Mouse (Mus musculus) CH12.LX (cell line): ENCODE measurements around the gene Sgpp2. TPM values are rescaled to one million over a fixed set of nuclear protein-coding genes. Genes with fewer than 3 reads are reported as not detected.
A peak's percentile ranks its signal among the peaks of the same experiment; 100 is the strongest.

Experiments used
- DNase-seq: peaks from one replicate; pipeline ENCODE4 v3.0.0-alpha.2; 2013; ENCODE audit errors: extremely low read depth
- H3K27ac ChIP-seq: 2 replicates; pipeline ENCODE4 v1.5.1; 2012; ENCODE audit warnings: low read depth, mild to moderate bottlenecking, control low read depth, moderate library complexity; ENCODE audit not compliant: insufficient read depth
- H3K27me3 ChIP-seq: replicated peaks from 2 replicates; pipeline ENCODE3; 2012; ENCODE audit warnings: inconsistent platforms
- H3K36me3 ChIP-seq, 2 experiments: replicated peaks in 1 of 2; 2 replicates each; pipeline versions ENCODE3 to v1.6.1; 2012; ENCODE audit warnings: inconsistent platforms in 1 of 2, low read length in 1 of 2, mild to moderate bottlenecking in 1 of 2, mixed read lengths in 1 of 2, moderate library complexity in 1 of 2; ENCODE audit not compliant: control insufficient read depth in 1 of 2, insufficient read depth in 1 of 2
- H3K4me1 ChIP-seq, 2 experiments: 2 replicates each; pipeline ENCODE4 v1.6.1; 2012; ENCODE audit warnings: inconsistent platforms in 1 of 2, moderate library complexity in 1 of 2; ENCODE audit not compliant: insufficient read depth in 2 of 2, control insufficient read depth in 1 of 2
- H3K4me2 ChIP-seq: 2 replicates; pipeline ENCODE4 v1.6.1; 2012; ENCODE audit warnings: low read depth, mild to moderate bottlenecking, control low read depth; ENCODE audit not compliant: poor library complexity, insufficient read depth, severe bottlenecking
- H3K4me3 ChIP-seq, 3 experiments: fragments of 150-350 bp in 1 of 3; sonication (generic) in 1 of 3; replicated peaks in 1 of 3; 2 replicates each; pipeline versions ENCODE3 to v1.5.1; 2011 to 2012; ENCODE audit warnings: low read depth in 2 of 3, low read length in 2 of 3, mild to moderate bottlenecking in 2 of 3, moderate library complexity in 2 of 3, control low read depth in 1 of 3, improper control_type of control experiment in 1 of 3, inconsistent platforms in 1 of 3, mixed read lengths in 1 of 3; ENCODE audit not compliant: poor library complexity in 1 of 3
- H3K79me2 ChIP-seq: replicated peaks from 2 replicates; pipeline ENCODE4 v1.6.1; 2012; ENCODE audit warnings: mild to moderate bottlenecking, moderate library complexity; ENCODE audit not compliant: control insufficient read depth, poor library complexity, insufficient read depth, severe bottlenecking; ENCODE audit errors: extremely low read depth
- H3K9ac ChIP-seq: 2 replicates; pipeline ENCODE4 v1.6.1; 2012; ENCODE audit warnings: low read depth, mild to moderate bottlenecking, control low read depth, moderate library complexity; ENCODE audit not compliant: insufficient read depth
- H3K9me3 ChIP-seq: replicated peaks from 2 replicates; pipeline ENCODE3; 2012; ENCODE audit warnings: low read length, inconsistent platforms, mixed read lengths
- CHD1 ChIP-seq: IDR thresholded peaks from 2 replicates; pipeline ENCODE4 v1.6.1; 2012; ENCODE audit warnings: low read depth, low read length, improper control_type of control experiment, inconsistent platforms
- CHD2 ChIP-seq: IDR thresholded peaks from 2 replicates; pipeline ENCODE4 v1.6.1; 2011; ENCODE audit warnings: low read length, improper control_type of control experiment
- EP300 ChIP-seq: IDR thresholded peaks from 2 replicates; pipeline ENCODE4 v1.6.1; 2011; ENCODE audit warnings: low read length, improper control_type of control experiment
- ETS1 ChIP-seq: conservative IDR thresholded peaks from 2 replicates; pipeline ENCODE4 v1.6.1; 2012; ENCODE audit warnings: low read depth, mild to moderate bottlenecking, inconsistent platforms, low read length, improper control_type of control experiment, moderate library complexity
- IRF4 ChIP-seq: IDR thresholded peaks from 2 replicates; pipeline ENCODE4 v1.6.1; 2014; ENCODE audit warnings: low read depth, mild to moderate bottlenecking, inconsistent platforms, low read length, improper control_type of control experiment
- KAT2A ChIP-seq: IDR thresholded peaks from 2 replicates; pipeline ENCODE4 v1.6.1; 2012; ENCODE audit warnings: low read length, improper control_type of control experiment, inconsistent platforms; ENCODE audit not compliant: insufficient replicate concordance
- MAFK ChIP-seq: IDR thresholded peaks from 2 replicates; pipeline ENCODE4 v1.6.1; 2011; ENCODE audit warnings: low read length, improper control_type of control experiment; ENCODE audit not compliant: insufficient replicate concordance
- MAX ChIP-seq: IDR thresholded peaks from 2 replicates; pipeline ENCODE4 v1.6.1; 2011; ENCODE audit warnings: low read length, improper control_type of control experiment
- MEF2A ChIP-seq: IDR thresholded peaks from 2 replicates; pipeline ENCODE4 v1.6.1; 2014; ENCODE audit warnings: low read depth, mild to moderate bottlenecking, inconsistent platforms, low read length, improper control_type of control experiment, borderline replicate concordance
- MYC ChIP-seq: IDR thresholded peaks from 2 replicates; pipeline ENCODE4 v1.6.1; 2011; ENCODE audit warnings: low read depth, mild to moderate bottlenecking, improper control_type of control experiment, low read length
- NELFE ChIP-seq: IDR thresholded peaks from 2 replicates; pipeline ENCODE4 v1.6.1; 2011; ENCODE audit warnings: low read depth, low read length, improper control_type of control experiment
- PAX5 ChIP-seq: IDR thresholded peaks from 2 replicates; pipeline ENCODE4 v1.6.1; 2012; ENCODE audit warnings: low read length, inconsistent platforms, mixed read lengths
- POLR2A ChIP-seq: IDR thresholded peaks from 2 replicates; pipeline ENCODE4 v1.6.1; 2011; ENCODE audit warnings: low read depth, mild to moderate bottlenecking, improper control_type of control experiment, low read length
- POLR2AphosphoS2 ChIP-seq: IDR thresholded peaks from 2 replicates; pipeline ENCODE4 v1.6.1; 2011; ENCODE audit warnings: low read depth, low read length, improper control_type of control experiment
- RCOR1 ChIP-seq: conservative IDR thresholded peaks from 2 replicates; pipeline ENCODE4 v1.6.1; 2012; ENCODE audit warnings: low read depth, mild to moderate bottlenecking, inconsistent platforms, low read length, improper control_type of control experiment
- SMC3 ChIP-seq: IDR thresholded peaks from 2 replicates; pipeline ENCODE4 v1.6.1; 2011; ENCODE audit warnings: low read depth, low read length, improper control_type of control experiment
- USF1 ChIP-seq: IDR thresholded peaks from 2 replicates; pipeline ENCODE4 v1.6.1; 2014; ENCODE audit warnings: low read depth, mild to moderate bottlenecking, inconsistent platforms, low read length, improper control_type of control experiment
- ZMIZ1 ChIP-seq: IDR thresholded peaks from 2 replicates; pipeline ENCODE4 v1.6.1; 2012; ENCODE audit warnings: low read depth, mild to moderate bottlenecking, inconsistent platforms, low read length, improper control_type of control experiment
- ZNF384 ChIP-seq: IDR thresholded peaks from 2 replicates; pipeline ENCODE4 v1.6.1; 2012; ENCODE audit warnings: low read depth, low read length, improper control_type of control experiment, inconsistent platforms
- dilution Hi-C: fragments of 300-500 bp; cut with MboI; formaldehyde crosslinking; loops from 2 replicates; pipeline ENCODE4 v1.14.3; 2020; ENCODE audit warnings: low sequenced_read_pairs; ENCODE audit not compliant: extremely low pct_unique_long_range_greater_than_20kb, extremely low pct_ligation_motif_present
- in situ Hi-C: fragments of 300-500 bp; cut with MboI; formaldehyde crosslinking; loops from 3 replicates; pipeline ENCODE4 v1.14.3; 2019; ENCODE audit warnings: low sequenced_read_pairs, low pct_ligation_motif_present, low pct_unique_long_range_greater_than_20kb, mixed read lengths
- polyA plus RNA-seq: library from polyadenylated mRNA; unstranded; fragments of >175 nt; gene quantifications from 2 replicates; pipeline ENCODE4 v1.2.1, GENCODE M21; 2012; ENCODE audit warnings: low read depth; ENCODE audit not compliant: insufficient read length
- total RNA-seq, 2 experiments: library from RNA; depleted of rRNA; stranded (reverse); fragments of 300-350 nt in 1 of 2; fragments of >200 nt in 1 of 2; gene quantifications; 2 replicates each; pipeline ENCODE4 v1.2.3; 2012 to 2014

Sgpp2 gene
- total and polyA plus RNA-seq, 3 experiments, result 0.16 to 0.87 (median 0.59) TPM

GRCm38 (mm10) chr1:78347317-78347806, 37.2 kb downstream of the Sgpp2 start:
- TF ChIP-seq ETS1, result no peak
- no peak for TF ChIP-seq IRF4
- no peak for TF ChIP-seq SMC3
- no peak for TF ChIP-seq KAT2A
- no peak for TF ChIP-seq MYC
- no peak for TF ChIP-seq EP300
- no peak for TF ChIP-seq NELFE
- no peak for TF ChIP-seq MAFK
- TF ChIP-seq MEF2A, result no peak
- no peak for TF ChIP-seq ZNF384
- no peak for TF ChIP-seq MAX
- TF ChIP-seq CHD1, result no peak
- TF ChIP-seq CHD2, result no peak
- no peak for TF ChIP-seq ZMIZ1
- no peak for TF ChIP-seq RCOR1
- TF ChIP-seq POLR2AphosphoS2, result no peak
- TF ChIP-seq POLR2A, result no peak
- H3K36me3 ChIP-seq, result no peaks in the 10 kb centered on the region
- H3K9me3 ChIP-seq, result no peaks in the 10 kb centered on the region
- in situ Hi-C loops (no loop called here), dilution Hi-C loops (no loop called here)
- H3K4me3 ChIP-seq, result no peak overlapping the region
- no peak overlapping the region for H3K27ac ChIP-seq
- no peak overlapping the region for H3K9ac ChIP-seq
- no peaks in the 10 kb centered on the region for H3K27me3 ChIP-seq
- no peak overlapping the region for H3K4me2 ChIP-seq
- H3K4me1 ChIP-seq, result peaks cover 5 to 24% of the 10 kb centered on the region in 2 experiments
- H3K79me2 ChIP-seq, result no peaks in the 10 kb centered on the region
- no peak for DNase-seq

DNA sequence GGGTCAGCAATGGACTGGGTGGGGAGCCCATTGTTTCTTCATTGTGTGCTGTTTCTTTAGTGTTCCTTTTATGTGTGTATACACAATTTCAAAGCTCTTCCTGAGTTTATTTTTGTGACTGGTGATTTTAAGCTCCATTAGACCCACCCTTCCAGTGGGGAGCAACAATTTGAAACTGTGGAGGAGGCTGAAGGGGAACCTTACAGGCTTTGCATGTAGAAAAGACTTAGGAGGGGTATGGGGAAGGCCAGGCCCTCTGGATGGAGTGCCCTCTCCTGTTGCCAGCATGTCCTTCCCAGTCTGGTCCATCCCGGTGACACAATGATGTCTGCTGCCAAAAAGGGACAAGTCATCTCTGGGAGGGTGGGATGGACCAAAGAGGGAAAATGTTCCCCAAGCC, 39.1 kb downstream of the Sgpp2 start:
- no peaks in the 10 kb centered on the region for H3K27me3 ChIP-seq
- in situ Hi-C loops, result no loop called here

More for the DNA sequence above, 39.1 kb downstream of the Sgpp2 start:
- no peak for DNase-seq
- no peak for TF ChIP-seq RCOR1
- TF ChIP-seq USF1, result no peak
- no peak for TF ChIP-seq PAX5
- TF ChIP-seq MEF2A, result no peak
- Histone ChIP-seq H3K4me1 (peaks cover 6 to 36% of the 10 kb centered on the region in 2 experiments), H3K9me3 (no peaks in the 10 kb centered on the region), H3K4me2 (peak overlapping the region; percentile 65), H3K27ac (no peak overlapping the region), H3K4me3 (no peak overlapping the region), H3K36me3 (no peaks in the 10 kb centered on the region), H3K9ac (peak overlapping the region; percentile 17; the same call in 1 of the 2 replicates), H3K79me2 (no peaks in the 10 kb centered on the region)
- dilution Hi-C loops, result no loop called here
